In genomic region chr6:88935735-88936276, GRCm38 (mm10) we compare ENCODE assay signal across 9 mouse cellular contexts. TPM values are rescaled to one million over a fixed set of nuclear protein-coding genes. Genes with fewer than 3 reads are reported as not detected.
A peak's percentile ranks its signal among the peaks of the same experiment; 100 is the strongest.
DNase-seq lines count a peak whose midpoint lies in the region; ATAC-seq and TF ChIP-seq lines count a peak whose summit lies in the region.
"Had no signal": no experiment of that assay in that cellular context is flagged by ENCODE, and none has a peak within 500 bp of the region (broad histone marks: within the 10 kb centered on the region; RNA-seq: fewer than 3 reads in every experiment).

No protein-coding gene starts in this region.

- peak; percentile 59 for TF ChIP-seq CTCF in gastrocnemius, adult 2 months (IDR thresholded peaks at IDR 0.05)

- intact Hi-C loops in gastrocnemius, adult 2 months (cut with DNase I) = loop anchor here (1.0 to 5.0 kb wide), 5 partner anchors 69 to 426 kb away; partner anchors contain the start of gene Plxna1
- intact Hi-C loops in gastrocnemius, postnatal 14 days (cut with DNase I; ENCODE audit: low total_unique reads) = loop anchor here (10.0 kb wide), 1 partner anchor 389 kb away; no protein-coding TSS in a partner anchor

- H3K4me2 ChIP-seq in midbrain, embryonic 16.5 days (ENCODE audit: low read length) = no peak overlapping the region

- 13% methylated on average over 4 of the region's 4 CpGs for WGBS in midbrain, embryonic 10.5 days
- WGBS in midbrain, embryonic 16.5 days = 8% methylated on average over 4 of the region's 4 CpGs

- no peak overlapping the region for H3K4me3 ChIP-seq in gastrocnemius, adult 2 months
- no peak overlapping the region for H3K4me3 ChIP-seq in midbrain, embryonic 10.5 days
- no peak overlapping the region for H3K4me3 ChIP-seq in midbrain, embryonic 16.5 days (ENCODE audit: low read depth, low read length)
- H3K4me3 ChIP-seq: megakaryocyte, embryonic 14.5 days had no signal

- H3K27me3 ChIP-seq in midbrain, embryonic 10.5 days (ENCODE audit: low read depth, poor library complexity, severe bottlenecking) = peaks cover 52% of the 10 kb centered on the region
- no peaks in the 10 kb centered on the region for H3K27me3 ChIP-seq in midbrain, embryonic 16.5 days (ENCODE audit: control insufficient read depth, insufficient read depth, low read depth, low read length)

- H3K27ac ChIP-seq in gastrocnemius, adult 2 months = 0 out of 2 replicates have a peak overlapping the region, but pooled peaks have one; percentile 1
- H3K27ac ChIP-seq in midbrain, embryonic 10.5 days (replicated peaks) = peak overlapping the region; percentile 93
- no peak overlapping the region for H3K27ac ChIP-seq in midbrain, embryonic 16.5 days (ENCODE audit: low read length)

- H3K4me1 ChIP-seq in midbrain, embryonic 10.5 days = peaks cover 98% of the 10 kb centered on the region
- H3K4me1 ChIP-seq in midbrain, embryonic 16.5 days (ENCODE audit: control insufficient read depth, insufficient read depth, low read length) = peaks cover 46% of the 10 kb centered on the region

- no peak overlapping the region for H3K9ac ChIP-seq in midbrain, embryonic 16.5 days (ENCODE audit: low read depth, low read length)

- no peaks in the 10 kb centered on the region for H3K36me3 ChIP-seq in midbrain, embryonic 10.5 days
- H3K36me3 ChIP-seq in midbrain, embryonic 16.5 days (ENCODE audit: control insufficient read depth, insufficient read depth, low read length) = no peaks in the 10 kb centered on the region

- no peak for ATAC-seq in midbrain, embryonic 16.5 days

- H3K9me3 ChIP-seq in midbrain, embryonic 10.5 days (replicated peaks) = no peaks in the 10 kb centered on the region
- H3K9me3 ChIP-seq in midbrain, embryonic 16.5 days (replicated peaks; ENCODE audit: control insufficient read depth, low read length, poor library complexity, severe bottlenecking) = no peaks in the 10 kb centered on the region
- H3K9me3 ChIP-seq: megakaryocyte, embryonic 14.5 days had no signal

- peak; percentile 67 for DNase-seq in gastrocnemius, adult 2 months
- DNase-seq in gastrocnemius, postnatal 14 days = no peak
- DNase-seq in midbrain, embryonic 10.5 days (ENCODE audit: low spot score) = peak; percentile 64
- peak; percentile 47 to 71 for DNase-seq in adrenal gland, postnatal 36 days
- peak; percentile 72 for DNase-seq in heart, postnatal 4 days
- peak; percentile 82 for DNase-seq in retina, postnatal 1 day
- DNase-seq in frontal cortex, postnatal 36 days (ENCODE audit: low spot score in 2 of 2) = no peak

RNA-seq across cellular contexts. Expression of gene Tpra1, which starts 33.8 kb away (rescaled TPM):
- 10 to 100 TPM; 25.5 to 26.1 TPM for total RNA-seq in gastrocnemius, adult 2 months (2021)
- 10 to 100 TPM; 21.5 to 24.1 TPM for total RNA-seq in gastrocnemius, postnatal 14 days (2021)
- polyA plus RNA-seq in midbrain, embryonic 10.5 days (2016; fragmentation: Nextera tagmentation; extraction: Ambion mirVana) = 56.0 and 57.6 TPM in 2 replicates
- polyA plus RNA-seq in midbrain, embryonic 16.5 days (2015; fragmentation: Nextera tagmentation; extraction: Ambion mirVana) = 88.4 and 99.6 TPM in 2 replicates
- 100 to 1,000 TPM; 104 TPM for total RNA-seq in adrenal gland, postnatal 36 days (2021)
- total RNA-seq in heart, postnatal 4 days (2021) = 10 to 100 TPM; 29.7 to 30.8 TPM

RNA-seq across cellular contexts. Expression of gene Mcm2, which starts 37.2 kb away (rescaled TPM):
- total RNA-seq in gastrocnemius, adult 2 months (2021) = 1 to 10 TPM; 6.6 to 7.5 TPM
- 1 to 10 TPM; 5.5 to 9.4 TPM for total RNA-seq in gastrocnemius, postnatal 14 days (2021)
- 290 and 301 TPM in 2 replicates for polyA plus RNA-seq in midbrain, embryonic 10.5 days (2016; fragmentation: Nextera tagmentation; extraction: Ambion mirVana)
- 16.2 and 20.7 TPM in 2 replicates for polyA plus RNA-seq in midbrain, embryonic 16.5 days (2015; fragmentation: Nextera tagmentation; extraction: Ambion mirVana)
- total RNA-seq in adrenal gland, postnatal 36 days (2021) = 10 to 100 TPM; 28.9 to 40.1 TPM
- total RNA-seq in heart, postnatal 4 days (2021) = 100 to 1,000 TPM in 1 of 2 experiments, 10 to 100 TPM in 1; 86.1 to 103 TPM

Comparison
In these comparisons a context has a peak if more than half of its experiments do, and no peak if none do; other contexts are left out.
1. DNase-seq: peak in gastrocnemius, adult 2 months (single experiment), midbrain, embryonic 10.5 days (single experiment), adrenal gland, postnatal 36 days (2 of 2), heart, postnatal 4 days (single experiment) and retina, postnatal 1 day (single experiment); none in gastrocnemius, postnatal 14 days (single experiment) and frontal cortex, postnatal 36 days (0 of 2).